Mouse (Mus musculus) kidney, adult 2 months (tissue): ENCODE data around the gene Hdac4.

Experiments used
- CTCF ChIP-seq: fragments of 200-500 bp; conservative IDR thresholded peaks from 2 replicates; pipeline ENCODE4 v1.5.1; 2011; ENCODE audit warnings: low read depth, mild to moderate bottlenecking, control low read depth, low read length, moderate library complexity, mixed read lengths; ENCODE audit not compliant: insufficient read depth, insufficient read length
- POLR2A ChIP-seq: fragments of 200-500 bp; IDR thresholded peaks from one replicate; pipeline ENCODE4 v1.6.1; 2011; ENCODE audit warnings: low read depth, low read length, control low read depth

DNA sequence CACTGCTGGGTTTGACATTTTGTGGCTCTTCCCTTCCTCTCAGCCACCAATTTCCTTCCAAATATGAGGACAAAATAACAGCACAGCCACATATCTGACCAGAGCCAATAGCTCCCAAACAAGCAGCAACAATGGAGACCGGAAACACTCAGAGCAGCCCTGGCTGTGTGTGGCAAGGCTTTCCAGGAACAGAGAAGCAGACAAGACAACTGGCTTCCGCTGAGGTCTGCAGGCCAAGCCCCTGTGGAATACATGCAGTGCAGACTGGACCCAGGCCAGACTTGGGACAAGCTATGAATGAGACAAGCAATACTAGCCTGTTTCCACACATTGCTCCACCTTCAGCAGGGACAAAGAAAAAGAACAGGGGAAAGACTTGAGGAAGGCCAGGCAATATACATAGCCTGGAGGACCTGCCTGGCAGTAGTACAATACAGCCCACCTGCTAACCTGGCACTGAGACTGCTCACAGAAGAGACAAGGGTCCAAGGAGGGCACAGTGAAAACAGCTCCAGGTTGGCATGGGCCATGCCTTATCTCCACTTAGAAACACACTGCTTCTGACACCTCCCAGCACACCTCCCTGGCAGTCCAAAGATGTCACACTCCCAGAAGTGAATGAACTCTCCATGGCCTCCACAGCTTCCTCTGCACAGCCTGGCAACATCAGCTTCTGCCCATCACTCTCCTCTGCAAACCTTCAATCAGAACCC, 58.2 kb downstream of the Hdac4 start:
- TF ChIP-seq CTCF (no peak), POLR2A (no peak)
